In genomic region chr14:34195466-34195865, GRCm38 (mm10) we compare ENCODE assay signal across 24 mouse cellular contexts. TPM values are rescaled to one million over a fixed set of nuclear protein-coding genes. Genes with fewer than 3 reads are reported as not detected.
A peak's percentile ranks its signal among the peaks of the same experiment; 100 is the strongest.
DNase-seq lines count a peak whose midpoint lies in the region.
"Had no signal": no experiment of that assay in that cellular context is flagged by ENCODE, and none has a peak within 500 bp of the region (broad histone marks: within the 10 kb centered on the region; RNA-seq: fewer than 3 reads in every experiment).

No protein-coding gene starts in this region.

- H3K27ac ChIP-seq in embryonic facial prominence, embryonic 10.5 days (replicated peaks) = peak overlapping the region; percentile 60
- H3K27ac ChIP-seq: heart, adult 2 months; heart, embryonic 15.5 days; hindbrain, embryonic 13.5 days; hindbrain, postnatal 0 days had no signal

- H3K36me3 ChIP-seq in embryonic facial prominence, embryonic 10.5 days (replicated peaks) = no peaks in the 10 kb centered on the region
- H3K36me3 ChIP-seq: G1E; heart, embryonic 15.5 days had no signal

- intact Hi-C loops in left cerebral cortex, postnatal 4 days (cut with DNase I) = no loop called here

- peak; percentile 41 for DNase-seq in left cerebral cortex, postnatal 4 days
- DNase-seq in left cerebral cortex, adult 18-20 months (ENCODE audit: low spot score in 2 of 2) = no peak
- peak; percentile 27 to 35 for DNase-seq in cerebellum, adult 18-20 months
- DNase-seq in cerebellum, postnatal 10 days = peak; percentile 67 to 82
- DNase-seq in embryonic facial prominence, embryonic 10.5 days (ENCODE audit: low spot score) = no peak
- no peak for DNase-seq in urinary bladder, postnatal 14 days (ENCODE audit: low spot score)
- DNase-seq in right cerebral cortex, postnatal 36 days (ENCODE audit: low spot score in 2 of 2) = no peak
- DNase-seq in thymus, postnatal 4 days = no peak
- DNase-seq: adrenal gland, adult 2 months; adrenal gland, postnatal 25 days; gastrocnemius, postnatal 14 days; heart, adult 2 months; heart, postnatal 14 days; kidney, adult 11 months had no signal

- H3K9me3 ChIP-seq in embryonic facial prominence, embryonic 10.5 days = no peaks in the 10 kb centered on the region
- H3K9me3 ChIP-seq: embryonic facial prominence, embryonic 15.5 days; G1E; heart, embryonic 15.5 days; hindbrain, embryonic 13.5 days had no signal

- no peak overlapping the region for H3K4me3 ChIP-seq in embryonic facial prominence, embryonic 10.5 days
- H3K4me3 ChIP-seq: embryonic facial prominence, embryonic 15.5 days; erythroblast, embryonic 14.5 days; heart, adult 2 months; heart, embryonic 15.5 days; hindbrain, embryonic 13.5 days had no signal

- WGBS in embryonic facial prominence, embryonic 10.5 days = 87% methylated on average over 15 of the region's 15 CpGs

- H3K27me3 ChIP-seq in embryonic facial prominence, embryonic 10.5 days (replicated peaks; ENCODE audit: low read depth, poor library complexity, severe bottlenecking) = peaks cover 27% of the 10 kb centered on the region
- H3K27me3 ChIP-seq: embryonic facial prominence, embryonic 15.5 days; hindbrain, embryonic 13.5 days had no signal

- H3K4me1 ChIP-seq in embryonic facial prominence, embryonic 10.5 days = peaks cover 15% of the 10 kb centered on the region

RNA-seq across cellular contexts. Expression of gene Gprin2, which starts 6.0 kb away (rescaled TPM):
- 10 to 100 TPM; 26.2 to 30.0 TPM for total RNA-seq in left cerebral cortex, postnatal 4 days (2021)
- 1 to 10 TPM; 3.1 to 3.7 TPM for total RNA-seq in left cerebral cortex, adult 18-20 months (2021)
- 0.18 and 1.0 TPM in 2 replicates for polyA plus RNA-seq in embryonic facial prominence, embryonic 10.5 days (2016; fragmentation: Nextera tagmentation; extraction: Ambion mirVana)
- polyA plus RNA-seq: erythroblast, embryonic 14.5 days; G1E had no signal

RNA-seq across cellular contexts. Expression of gene Syt15, which starts 23.9 kb away (rescaled TPM):
- 1 to 10 TPM; 1.2 to 1.5 TPM for total RNA-seq in left cerebral cortex, postnatal 4 days (2021)
- under 1 TPM; 0.37 to 0.66 TPM for total RNA-seq in left cerebral cortex, adult 18-20 months (2021)
- 0.04 and 0.08 TPM in 2 replicates for polyA plus RNA-seq in embryonic facial prominence, embryonic 10.5 days (2016; fragmentation: Nextera tagmentation; extraction: Ambion mirVana)
- total RNA-seq: hematopoietic stem cell, adult 5-6 weeks had no signal
- polyA plus RNA-seq: embryonic facial prominence, embryonic 11.5 days; erythroblast, embryonic 14.5 days; G1E had no signal

RNA-seq across cellular contexts. Expression of gene Npy4r, which starts 43.2 kb away (rescaled TPM):
- total RNA-seq in left cerebral cortex, postnatal 4 days (2021) = under 1 TPM in 1 of 2 experiments, not detected in 1; 0.16 TPM
- not detected for total RNA-seq in left cerebral cortex, adult 18-20 months (2021)
- not detected in 2 replicates for polyA plus RNA-seq in embryonic facial prominence, embryonic 10.5 days (2016; fragmentation: Nextera tagmentation; extraction: Ambion mirVana)
- total RNA-seq: hematopoietic stem cell, adult 5-6 weeks had no signal
- polyA plus RNA-seq: erythroblast, embryonic 14.5 days; forebrain, embryonic 11.5 days; frontal cortex, adult 2 months; G1E had no signal

Comparison
In these comparisons a context has a peak if more than half of its experiments do, and no peak if none do; other contexts are left out.
1. DNase-seq: peak in left cerebral cortex, postnatal 4 days (single experiment), cerebellum, adult 18-20 months (2 of 2) and cerebellum, postnatal 10 days (2 of 2); none in left cerebral cortex, adult 18-20 months (0 of 2), embryonic facial prominence, embryonic 10.5 days (single experiment), urinary bladder, postnatal 14 days (single experiment), right cerebral cortex, postnatal 36 days (0 of 2) and thymus, postnatal 4 days (single experiment).
2. RNA of gene Gprin2, which starts 6.0 kb away (total RNA-seq): 26.2 to 30.0 TPM in left cerebral cortex, postnatal 4 days; 3.1 to 3.7 TPM in left cerebral cortex, adult 18-20 months; every median in the first group is over 4 times any median in the second.